Mouse (Mus musculus): ENCODE data around the gene Trip13. TPM values are rescaled to one million over a fixed set of nuclear protein-coding genes. Genes with fewer than 3 reads are reported as not detected.

The Trip13 gene
- total RNA-seq, 1 experiment from 2014 or later, result 3.0 TPM

DNA sequence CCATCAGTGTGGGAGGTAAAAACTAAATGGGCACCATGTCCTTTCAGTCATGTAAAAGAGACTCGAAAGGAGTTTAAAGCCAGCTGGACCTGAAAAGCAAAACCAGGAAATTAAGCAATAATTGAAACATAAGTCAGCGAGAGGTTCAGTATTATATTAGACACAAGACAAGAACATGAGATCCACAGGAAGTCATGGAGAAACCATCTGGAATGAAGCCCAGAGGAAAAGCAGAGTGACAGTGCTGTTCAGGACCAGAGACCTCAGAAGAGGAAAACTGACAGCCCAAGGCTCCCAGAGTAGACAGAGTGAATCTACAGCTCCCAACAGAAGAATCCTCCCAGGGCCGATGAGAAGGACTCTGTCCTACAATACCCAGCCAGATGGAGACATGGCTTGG, 40.0 kb downstream of the Trip13 start:
- no peak for ATAC-seq (replicated peaks; ENCODE audit: insufficient number of reproducible peaks, low FRiP score, low TSS enrichment, poor library complexity, severe bottlenecking)

DNA sequence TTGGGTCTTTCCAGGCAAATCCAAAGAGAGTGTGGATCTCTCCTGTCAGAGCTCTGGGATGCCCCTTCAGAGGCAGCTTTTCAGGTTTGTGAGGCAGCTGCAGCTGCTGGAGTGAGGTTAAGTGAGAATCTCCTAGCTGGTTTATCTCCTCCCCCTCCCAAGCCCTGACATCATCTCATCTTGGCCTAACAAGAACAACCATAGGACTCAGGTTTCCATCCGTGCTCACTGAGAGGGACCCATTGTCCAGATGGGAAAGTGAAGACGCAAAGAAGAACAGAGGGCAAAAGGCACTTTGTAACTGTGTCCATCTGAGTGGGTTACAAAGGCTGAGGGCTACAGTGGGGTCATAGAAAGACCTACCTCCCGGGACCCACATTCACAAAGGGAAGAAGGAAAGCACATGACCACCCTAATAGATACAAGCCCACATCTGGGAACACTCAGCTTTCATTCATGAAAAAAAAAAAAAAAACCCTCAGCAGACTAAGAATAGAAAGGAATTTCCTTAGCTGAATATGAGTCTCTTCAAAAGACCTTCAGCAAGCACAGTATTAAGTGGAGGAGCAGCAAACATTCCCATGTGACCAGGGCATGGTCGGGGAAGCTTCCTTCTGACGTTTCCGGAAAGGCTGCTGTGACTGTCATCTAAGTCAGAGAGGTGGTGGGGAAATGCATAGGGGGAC, 44.9 kb downstream of the Trip13 start:
- ATAC-seq (replicated peaks; ENCODE audit: insufficient number of reproducible peaks, low FRiP score, low TSS enrichment, poor library complexity, severe bottlenecking), result no peak

DNA sequence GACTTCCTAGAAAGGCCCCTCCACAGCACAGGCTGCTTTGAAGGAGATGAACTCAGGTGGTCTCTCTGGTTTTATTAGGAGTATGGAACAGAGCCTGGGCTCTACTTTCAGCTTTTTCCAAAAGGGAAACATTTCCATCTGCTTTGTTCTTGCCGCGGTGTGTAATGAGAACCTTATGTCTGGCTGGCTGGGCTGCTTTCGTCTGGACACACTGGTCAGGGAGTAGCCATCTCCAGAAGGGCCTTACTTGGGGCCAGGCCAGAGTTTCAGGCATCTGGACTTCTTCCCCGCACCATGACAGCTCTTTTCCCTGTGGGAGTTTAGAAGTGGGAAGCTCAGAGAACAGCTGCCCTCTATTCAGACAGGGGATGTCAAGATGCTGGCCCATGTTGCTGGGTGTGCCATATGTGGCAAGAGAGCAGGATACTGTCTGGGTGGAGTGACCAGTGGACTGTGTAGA, 50.1 kb downstream of the Trip13 start:
- no peak for ATAC-seq (replicated peaks; ENCODE audit: insufficient number of reproducible peaks, low FRiP score, low TSS enrichment, poor library complexity, severe bottlenecking)

DNA sequence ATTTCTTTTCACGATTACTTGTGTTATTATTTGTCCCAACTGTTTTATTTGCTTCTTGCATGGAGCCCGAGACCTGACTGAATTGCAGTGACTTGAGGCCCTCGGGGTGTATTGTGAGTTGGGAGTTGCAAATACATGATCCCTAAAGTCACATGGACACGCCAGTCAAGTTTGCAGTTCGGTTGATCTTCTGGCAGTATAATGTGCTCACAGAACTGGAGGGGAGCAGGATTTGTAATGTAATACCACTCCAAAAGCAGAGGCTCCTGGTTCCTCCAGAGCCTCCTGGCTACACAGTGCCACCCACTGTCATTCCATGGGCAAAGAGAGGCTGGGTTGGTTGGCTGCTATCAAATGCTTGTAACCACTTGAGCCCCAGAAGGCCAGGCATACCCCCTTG, 51.0 kb downstream of the Trip13 start:
- no peak for ATAC-seq (replicated peaks; ENCODE audit: insufficient number of reproducible peaks, low FRiP score, low TSS enrichment, poor library complexity, severe bottlenecking)

DNA sequence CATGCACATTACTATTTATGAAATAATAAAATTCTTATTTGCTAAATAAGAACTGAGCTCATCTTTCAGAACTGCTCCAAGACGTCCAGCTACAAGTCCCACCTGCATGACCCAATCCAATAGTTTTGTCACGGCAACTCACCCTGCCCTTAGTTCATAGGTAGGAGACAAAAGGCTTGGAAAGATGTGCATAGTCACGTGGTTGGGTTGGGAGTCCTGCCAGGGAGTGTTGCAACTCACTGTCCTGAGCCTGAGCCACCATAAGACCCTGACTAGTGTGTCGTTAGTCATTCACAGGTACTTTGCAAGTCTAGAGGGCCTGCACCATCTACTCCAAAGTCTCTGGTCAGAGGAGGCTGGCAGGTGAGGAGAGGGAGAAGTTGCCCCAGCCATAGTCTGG, 51.5 kb downstream of the Trip13 start:
- ATAC-seq (replicated peaks; ENCODE audit: insufficient number of reproducible peaks, low FRiP score, low TSS enrichment, poor library complexity, severe bottlenecking), result no peak

DNA sequence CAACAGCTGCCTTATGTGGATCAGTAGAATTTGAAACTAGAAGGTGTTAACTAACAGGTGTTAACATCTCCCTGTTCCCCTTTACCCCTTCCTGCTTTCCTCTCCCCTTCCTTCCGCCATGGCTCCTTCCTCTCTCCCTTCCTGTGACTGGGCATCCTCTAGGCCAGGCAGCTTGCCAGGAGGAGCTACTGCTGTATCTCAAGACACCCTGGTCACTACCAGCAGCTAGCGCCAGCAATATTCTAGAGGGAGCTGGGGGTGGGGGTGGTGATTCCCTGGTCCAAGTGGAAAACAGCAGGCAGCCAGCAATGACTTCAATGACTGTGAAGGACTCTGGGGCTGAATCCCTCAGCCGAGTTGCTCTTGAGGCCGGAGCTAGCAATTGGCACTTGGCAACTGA, 51.9 kb downstream of the Trip13 start:
- ATAC-seq (replicated peaks; ENCODE audit: insufficient number of reproducible peaks, low FRiP score, low TSS enrichment, poor library complexity, severe bottlenecking), result no peak

DNA sequence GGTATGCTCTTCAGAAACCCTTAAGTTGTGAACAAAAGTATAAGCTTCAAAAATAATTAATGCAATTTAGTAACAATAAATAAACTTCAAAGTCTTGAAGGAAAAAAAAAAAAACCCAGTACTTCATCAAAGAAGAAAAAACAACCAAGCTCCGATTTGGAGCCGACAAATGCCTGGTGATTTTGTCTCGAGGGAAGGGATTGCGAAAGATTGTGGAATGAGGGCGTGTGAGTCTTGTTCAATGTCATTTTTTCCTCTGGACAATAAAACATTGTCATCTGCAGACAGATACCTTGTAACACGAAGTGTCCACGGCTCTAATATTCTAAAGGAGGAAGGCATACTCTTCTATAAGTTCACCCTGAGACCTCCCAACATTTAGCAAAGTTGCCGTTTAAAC, 56.2 kb downstream of the Trip13 start:
- ATAC-seq (replicated peaks; ENCODE audit: insufficient number of reproducible peaks, low FRiP score, low TSS enrichment, poor library complexity, severe bottlenecking), result no peak

DNA sequence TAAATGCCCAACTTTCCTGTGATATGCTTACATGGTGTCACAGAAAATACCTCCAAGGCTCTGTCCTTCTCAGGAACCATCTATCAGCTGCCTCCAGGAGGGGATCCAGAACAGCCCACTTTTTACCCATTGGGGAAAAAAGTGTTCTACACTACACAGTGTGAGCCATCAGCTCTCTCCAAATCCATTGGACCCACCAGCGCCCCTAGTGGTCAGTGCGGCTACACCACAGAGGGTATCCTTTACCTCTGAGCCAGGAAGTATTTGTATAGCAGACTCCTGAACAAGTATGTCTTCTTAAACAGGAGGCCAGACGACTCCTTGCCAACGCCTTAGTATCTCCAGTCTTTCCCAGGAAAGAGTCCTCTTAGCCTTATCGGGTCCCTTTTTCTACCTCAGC, 57.8 kb downstream of the Trip13 start:
- no peak for ATAC-seq (replicated peaks; ENCODE audit: insufficient number of reproducible peaks, low FRiP score, low TSS enrichment, poor library complexity, severe bottlenecking)

DNA sequence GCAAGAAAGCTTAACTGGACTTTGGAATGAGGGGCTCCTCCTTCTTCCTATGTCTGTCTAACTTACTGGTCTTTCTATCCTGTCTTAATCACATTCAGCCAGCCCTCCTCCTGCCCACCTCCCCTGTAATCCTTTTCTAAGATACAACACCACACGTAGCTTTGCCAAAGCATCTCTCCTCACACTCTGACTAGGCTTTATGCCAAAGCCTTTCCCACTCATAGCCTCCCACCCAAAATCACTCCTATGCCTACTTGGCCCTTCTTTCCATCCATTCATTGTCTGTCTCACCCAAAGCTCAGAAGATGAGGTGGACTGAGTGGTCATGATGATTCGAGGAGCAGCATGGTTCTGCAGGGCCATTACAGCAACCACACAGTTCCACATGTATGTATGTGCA, 65.4 kb downstream of the Trip13 start:
- ATAC-seq (replicated peaks; ENCODE audit: insufficient number of reproducible peaks, low FRiP score, low TSS enrichment, poor library complexity, severe bottlenecking), result no peak

Other genes with a start within 250 kb of the Trip13 start
- 0.19 to 0.21 TPM in 2 of 3 replicates, not detected in the other for gene Slc6a19, start 232.9 kb downstream of the Trip13 start, total RNA-seq (2017)
- gene Slc12a7, start 204.7 kb downstream of the Trip13 start, total RNA-seq (2017), result 13.8 to 45.3 TPM (median 22.3 TPM) in 3 replicates
- not detected in 3 replicates for gene Nkd2, start 90.2 kb downstream of the Trip13 start, total RNA-seq (2017)
- 129 to 150 TPM (median 134 TPM) in 3 replicates for gene Brd9, start within 50 bp of the Trip13 start, total RNA-seq (2017)
- gene Zdhhc11, start 26.1 kb upstream of the Trip13 start, total RNA-seq (2017), result not detected in 3 replicates
- gene Tppp, start 71.6 kb upstream of the Trip13 start, total RNA-seq (2017), result 2.7 to 5.5 TPM (median 3.5 TPM) in 3 replicates
- 1.5 to 3.5 TPM (median 2.3 TPM) in 3 replicates for gene Cep72, start 124.5 kb upstream of the Trip13 start, total RNA-seq (2017)
- not detected in 3 replicates for gene Slc9a3, start 183.7 kb upstream of the Trip13 start, total RNA-seq (2017)